Mouse (Mus musculus): ENCODE measurements at regions not wholly inside any gene's neighbourhood (a gene's known extent, or its start where the extent isn't known, plus 50 kb on each side); places are given as distances from the start of the nearest gene placed in this dataset.

GRCm38 (mm10) chr16:93028016-93028415 is 202.1 kb upstream of the Runx1 start:
- no peak overlapping the region for H3K4me3 ChIP-seq
- TF ChIP-seq CTCF (IDR thresholded peaks at IDR 0.05), result no peak
- intact Hi-C loops (cut with DNase I), result no loop called here
- H3K27ac ChIP-seq, result no peak overlapping the region
- no peak for DNase-seq (ENCODE audit: extremely low spot score in 1 of 2, low spot score in 2 of 2)

DNA sequence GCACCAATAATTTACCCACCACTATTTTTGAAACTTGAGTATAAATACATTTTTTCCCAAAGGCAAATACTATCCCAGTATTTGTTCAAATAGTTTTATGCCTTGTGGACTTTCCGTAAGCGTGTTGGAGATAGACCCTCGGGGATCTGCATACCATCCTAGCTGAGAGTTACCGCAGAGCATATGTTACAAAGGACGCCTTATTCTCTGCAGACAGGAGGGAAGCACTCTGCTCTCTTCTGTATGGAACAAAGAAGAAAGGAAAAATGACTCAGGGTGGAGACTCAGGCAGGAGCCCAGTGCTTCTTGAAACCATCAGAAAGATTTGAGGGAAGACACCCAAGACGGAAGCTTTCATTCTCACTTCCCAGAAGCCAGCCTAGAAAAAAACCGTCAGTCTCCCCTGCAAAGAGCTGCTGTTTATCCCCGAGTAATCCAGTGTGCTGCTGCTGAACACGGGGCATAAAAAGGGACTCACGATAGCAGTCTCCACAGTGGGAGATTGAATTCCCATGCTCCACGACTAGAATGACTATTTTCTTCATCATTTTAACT is 200.2 kb upstream of the Runx1 start:
- no peak for TF ChIP-seq CTCF (IDR thresholded peaks at IDR 0.05)
- intact Hi-C loops (cut with DNase I), result no loop called here
- DNase-seq (ENCODE audit: extremely low spot score in 1 of 2, low spot score in 2 of 2), result no peak
- Histone ChIP-seq H3K4me3 (no peak overlapping the region), H3K27ac (no peak overlapping the region)

DNA sequence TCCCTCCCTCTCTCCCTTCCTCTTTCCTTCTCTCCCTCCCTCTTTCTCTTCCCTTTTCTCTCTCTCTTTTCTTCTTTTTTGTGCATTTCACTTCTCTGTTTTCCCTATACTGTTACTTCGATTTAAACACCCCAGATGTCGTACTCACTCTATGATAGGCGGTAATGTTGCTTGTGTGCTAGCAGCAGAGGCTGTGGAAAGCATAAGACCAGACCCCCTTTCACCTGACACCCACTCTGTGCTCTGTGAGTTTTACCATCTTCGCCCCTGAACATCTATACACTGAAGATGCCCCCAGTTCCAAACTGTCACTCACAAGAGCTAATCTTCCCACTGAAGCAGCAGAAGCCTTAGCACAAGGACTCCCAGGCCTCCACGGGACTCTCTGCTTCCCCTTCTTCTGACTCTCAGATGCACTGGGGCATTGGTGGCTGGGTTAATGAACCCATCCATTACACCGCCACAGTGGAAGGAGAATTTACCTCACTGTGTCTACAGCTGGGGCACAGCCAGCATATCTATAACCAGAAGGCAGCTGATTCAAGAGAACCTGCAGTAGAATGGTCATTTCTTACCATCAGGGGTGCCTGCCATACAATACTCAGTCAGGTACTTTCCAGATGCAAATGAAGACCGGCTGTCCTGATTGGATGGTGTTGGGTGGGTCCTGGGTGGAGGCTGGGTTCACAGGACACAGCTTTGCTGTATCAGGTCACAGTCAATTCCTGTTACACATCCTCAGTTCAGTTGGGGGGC is 194.0 kb upstream of the Runx1 start:
- no peak for TF ChIP-seq CTCF (IDR thresholded peaks at IDR 0.05)
- intact Hi-C loops (cut with DNase I), result no loop called here
- Histone ChIP-seq H3K4me3 (no peak overlapping the region), H3K27ac (no peak overlapping the region)
- no peak for DNase-seq (ENCODE audit: extremely low spot score in 1 of 2, low spot score in 2 of 2)

- intact Hi-C loops (cut with DNase I), result no loop called here
- H3K4me3 ChIP-seq, result no peak overlapping the region
Observed at GRCm38 (mm10) chr16:93018766-93019165, 192.8 kb upstream of the Runx1 start.

GRCm38 (mm10) chr16:93017025-93017424 is 191.1 kb upstream of the Runx1 start:
- H3K27ac ChIP-seq, result no peak overlapping the region
- H3K4me3 ChIP-seq, result no peak overlapping the region
- no peak for DNase-seq (ENCODE audit: extremely low spot score in 1 of 2, low spot score in 2 of 2)
- TF ChIP-seq CTCF (IDR thresholded peaks at IDR 0.05), result no peak
- intact Hi-C loops (cut with DNase I), result no loop called here

More at GRCm38 (mm10) chr16:93018766-93019165, 192.8 kb upstream of the Runx1 start:
- H3K27ac ChIP-seq, result no peak overlapping the region
- DNase-seq (ENCODE audit: extremely low spot score in 1 of 2, low spot score in 2 of 2), result no peak
- TF ChIP-seq CTCF (IDR thresholded peaks at IDR 0.05), result no peak

GRCm38 (mm10) chr16:93015636-93016035 is 189.7 kb upstream of the Runx1 start:
- intact Hi-C loops (cut with DNase I), result no loop called here
- no peak for TF ChIP-seq CTCF (IDR thresholded peaks at IDR 0.05)
- DNase-seq (ENCODE audit: extremely low spot score in 1 of 2, low spot score in 2 of 2), result no peak
- Histone ChIP-seq H3K27ac (no peak overlapping the region), H3K4me3 (no peak overlapping the region)

DNA sequence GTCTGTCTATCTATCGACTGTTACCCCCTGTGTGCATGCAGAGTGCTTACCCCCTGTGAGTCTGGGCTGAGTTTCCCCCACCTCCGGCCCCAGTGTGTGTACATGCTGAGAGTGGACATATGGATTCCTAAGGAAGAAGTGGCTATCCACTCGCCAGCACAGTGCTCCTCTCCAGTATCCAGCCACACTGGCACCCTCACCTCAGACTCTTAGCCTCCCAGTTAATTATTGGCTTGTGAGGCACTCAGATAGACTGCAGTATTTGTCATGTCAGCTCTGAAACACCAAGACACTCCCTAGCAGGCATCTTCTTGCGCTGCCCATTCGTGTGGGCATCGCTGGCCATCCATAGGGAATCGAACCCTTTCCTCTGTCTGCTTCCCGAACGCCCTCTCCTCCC is 189.0 kb upstream of the Runx1 start:
- Histone ChIP-seq H3K4me3 (no peak overlapping the region), H3K27ac (no peak overlapping the region)
- no peak for DNase-seq (ENCODE audit: extremely low spot score in 1 of 2, low spot score in 2 of 2)
- intact Hi-C loops (cut with DNase I), result no loop called here
- TF ChIP-seq CTCF (IDR thresholded peaks at IDR 0.05), result no peak

DNA sequence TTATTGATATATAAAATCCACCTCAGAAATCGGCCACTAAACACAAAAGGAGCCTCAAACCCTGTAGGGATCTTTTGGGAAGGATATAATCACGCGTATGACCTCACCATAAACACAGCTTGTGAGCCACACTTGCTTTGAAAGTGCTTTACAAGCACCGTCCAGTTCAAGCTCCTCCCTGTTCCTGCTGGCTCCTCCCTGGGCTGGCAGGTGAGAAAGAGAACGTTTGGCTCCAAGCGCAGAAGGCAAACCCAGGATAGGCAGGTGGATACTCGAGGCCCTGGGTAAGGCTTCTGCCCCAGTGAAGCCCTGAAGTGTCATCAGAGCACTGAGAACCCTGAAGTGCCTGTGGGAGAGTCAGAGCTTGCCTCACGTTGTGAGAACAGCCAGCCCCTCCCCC is 187.9 kb upstream of the Runx1 start:
- no peak for TF ChIP-seq CTCF (IDR thresholded peaks at IDR 0.05)
- intact Hi-C loops (cut with DNase I), result no loop called here
- Histone ChIP-seq H3K27ac (no peak overlapping the region), H3K4me3 (no peak overlapping the region)
- DNase-seq (ENCODE audit: extremely low spot score in 1 of 2, low spot score in 2 of 2), result no peak

DNA sequence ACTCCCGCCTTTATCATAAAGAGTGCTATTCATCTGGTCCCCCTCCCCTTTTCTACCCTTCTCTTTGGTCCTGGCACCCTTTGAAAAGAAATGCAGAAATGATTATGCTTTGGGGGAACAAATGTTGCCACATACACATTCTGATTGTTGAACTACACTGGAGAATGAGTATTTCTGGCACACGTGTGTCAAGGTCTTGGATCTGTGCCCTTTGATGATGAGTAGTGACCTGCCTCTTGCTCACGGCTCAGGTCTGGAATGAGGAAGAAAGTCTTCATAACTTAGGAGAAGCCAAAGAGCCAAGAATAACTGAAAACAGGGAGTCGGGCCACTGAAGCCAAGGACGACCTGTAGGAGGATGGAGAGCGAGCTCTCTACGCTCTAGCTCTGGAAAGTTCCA is 187.3 kb upstream of the Runx1 start:
- no peak for DNase-seq (ENCODE audit: extremely low spot score in 1 of 2, low spot score in 2 of 2)
- Histone ChIP-seq H3K27ac (no peak overlapping the region), H3K4me3 (no peak overlapping the region)
- intact Hi-C loops (cut with DNase I), result no loop called here
- TF ChIP-seq CTCF (IDR thresholded peaks at IDR 0.05), result no peak

GRCm38 (mm10) chr16:93011474-93011873 is 185.5 kb upstream of the Runx1 start:
- Histone ChIP-seq H3K4me3 (no peak overlapping the region), H3K27ac (no peak overlapping the region)
- TF ChIP-seq CTCF (IDR thresholded peaks at IDR 0.05), result no peak
- intact Hi-C loops (cut with DNase I), result no loop called here
- no peak for DNase-seq (ENCODE audit: extremely low spot score in 1 of 2, low spot score in 2 of 2)

- intact Hi-C loops (cut with DNase I), result no loop called here
- H3K4me3 ChIP-seq, result no peak overlapping the region
- no peak for TF ChIP-seq CTCF (IDR thresholded peaks at IDR 0.05)
- peak in 1 of 2 experiments; percentile 13 for DNase-seq (ENCODE audit: extremely low spot score in 1 of 2, low spot score in 2 of 2)
- no peak overlapping the region for H3K27ac ChIP-seq
Observed at GRCm38 (mm10) chr16:93006321-93006984, 180.5 kb upstream of the Runx1 start.

GRCm38 (mm10) chr16:93005470-93005869 is 179.5 kb upstream of the Runx1 start:
- TF ChIP-seq CTCF (IDR thresholded peaks at IDR 0.05), result no peak
- Histone ChIP-seq H3K27ac (no peak overlapping the region), H3K4me3 (no peak overlapping the region)
- DNase-seq (ENCODE audit: extremely low spot score in 1 of 2, low spot score in 2 of 2), result no peak
- intact Hi-C loops (cut with DNase I), result no loop called here
